Mouse (Mus musculus): ENCODE measurements around the gene Tsc1.

GRCm38 (mm10) chr2:28605789-28606541 lies 35.1 kb upstream of the Tsc1 start:
- TF ChIP-seq CTCF (IDR thresholded peaks at IDR 0.05; ENCODE audit: borderline replicate concordance, insufficient read depth, low read depth, low read length) (no peak), POLR2A (IDR thresholded peaks at IDR 0.05; ENCODE audit: borderline replicate concordance, insufficient read depth, low read length) (no peak)

Data from cerebellum, adult 2 months (tissue).